8 mouse cellular contexts compared by ENCODE assay signal in genomic region chr1:37029154-37029907, GRCm38 (mm10). TPM values are rescaled to one million over a fixed set of nuclear protein-coding genes. Genes with fewer than 3 reads are reported as not detected.
DNase-seq lines count a peak whose midpoint lies in the region; ATAC-seq and TF ChIP-seq lines count a peak whose summit lies in the region.

No protein-coding gene starts in this region.

- no peaks in the 10 kb centered on the region for H3K9me3 ChIP-seq in ES-Bruce4 (replicated peaks; ENCODE audit: control insufficient read depth, insufficient read depth, low read length, poor library complexity, severe bottlenecking)
- H3K9me3 ChIP-seq in hindbrain, embryonic 12.5 days (replicated peaks), result no peaks in the 10 kb centered on the region

- H3K9ac ChIP-seq in ES-Bruce4 (ENCODE audit: low read depth, poor library complexity, severe bottlenecking), result no peak overlapping the region
- H3K9ac ChIP-seq in hindbrain, embryonic 12.5 days, result peak overlapping the region; percentile 32

- TF ChIP-seq POLR2A in ES-Bruce4 (IDR thresholded peaks at IDR 0.05; ENCODE audit: insufficient read depth, low read length), result no peak

- H3K4me3 ChIP-seq in ES-Bruce4 (ENCODE audit: low read depth, low read length), result peak overlapping the region; percentile 22
- H3K4me3 ChIP-seq in hindbrain, embryonic 12.5 days, result peak overlapping the region; percentile 51

- no peak overlapping the region for H3K27ac ChIP-seq in ES-Bruce4 (ENCODE audit: insufficient read depth, low read length)
- H3K27ac ChIP-seq in hindbrain, embryonic 12.5 days, result peak overlapping the region; percentile 48; the same call in 1 of the 2 replicates

- ATAC-seq in hindbrain, embryonic 12.5 days (ENCODE audit: low FRiP score), result peak; percentile 98

- no peak for TF ChIP-seq CTCF in ES-Bruce4 (IDR thresholded peaks at IDR 0.05; ENCODE audit: low read depth, low read length)

- 3% methylated on average over 26 of the region's 26 CpGs for WGBS in hindbrain, embryonic 12.5 days

- DNase-seq in brain, embryonic 18.5 days (ENCODE audit: low read depth, low spot score), result peak; percentile 60
- peak; percentile 48 to 54 for DNase-seq in frontal cortex, postnatal 14 days (ENCODE audit: low spot score in 2 of 2)
- DNase-seq in left cerebral cortex, adult 11 months (ENCODE audit: low spot score), result peak; percentile 10
- DNase-seq in lung, postnatal 36 days, result peak; percentile 53
- DNase-seq in retina, embryonic 14.5 days (ENCODE audit: low spot score), result peak; percentile 90
- peak; percentile 60 to 68 for DNase-seq in thymus, postnatal 36 days

- H3K27me3 ChIP-seq in ES-Bruce4 (ENCODE audit: control insufficient read depth, insufficient read depth, low read length, poor library complexity, severe bottlenecking), result no peaks in the 10 kb centered on the region
- H3K27me3 ChIP-seq in hindbrain, embryonic 12.5 days, result no peaks in the 10 kb centered on the region

- H3K4me1 ChIP-seq in ES-Bruce4 (ENCODE audit: control insufficient read depth, insufficient read depth, low read length), result no peaks in the 10 kb centered on the region
- H3K4me1 ChIP-seq in hindbrain, embryonic 12.5 days, result peaks cover 6% of the 10 kb centered on the region

- no peaks in the 10 kb centered on the region for H3K36me3 ChIP-seq in ES-Bruce4 (ENCODE audit: control insufficient read depth, insufficient read depth, low read length, poor library complexity, severe bottlenecking)
- no peaks in the 10 kb centered on the region for H3K36me3 ChIP-seq in hindbrain, embryonic 12.5 days

- TF ChIP-seq EP300 in ES-Bruce4 (IDR thresholded peaks at IDR 0.05; ENCODE audit: insufficient read depth, low read depth, low read length), result no peak

- peak overlapping the region; percentile 75 for H3K4me2 ChIP-seq in hindbrain, embryonic 12.5 days (replicated peaks)

RNA-seq across cellular contexts. Expression of gene Vwa3b, which starts 2.9 kb away (rescaled TPM):
- polyA plus RNA-seq in ES-Bruce4 (2011; ENCODE audit: insufficient read depth, insufficient read length, low read depth, missing spikeins), result 10.8 and 12.6 TPM in 2 replicates
- 0.96 and 2.7 TPM in 2 replicates for polyA plus RNA-seq in hindbrain, embryonic 12.5 days (2016; fragmentation: Nextera tagmentation; extraction: Ambion mirVana)

Comparison
In these comparisons a context has a peak if more than half of its experiments do, and no peak if none do; other contexts are left out.
1. DNase-seq: peak in every context shown above with its lines; median percentile 90 in retina, embryonic 14.5 days; 64 in thymus, postnatal 36 days; 60 in brain, embryonic 18.5 days; 53 in lung, postnatal 36 days; 51 in frontal cortex, postnatal 14 days; 10 in left cerebral cortex, adult 11 months.